Mouse (Mus musculus): Measurements from ENCODE around the gene Gfod1. TPM values are rescaled to one million over a fixed set of nuclear protein-coding genes. Genes with fewer than 3 reads are reported as not detected.
A peak's percentile ranks its signal among the peaks of the same experiment; 100 is the strongest.

Gfod1 gene
- total RNA-seq, 2 experiments from 2014 or later: 5.2 to 6.4 TPM

- peak in 1 of 2 experiments; percentile 19 for DNase-seq (ENCODE audit: low spot score in 2 of 2)
Measured at GRCm38 (mm10) chr13:43172036-43172713, 131.8 kb downstream of the Gfod1 start.

DNA sequence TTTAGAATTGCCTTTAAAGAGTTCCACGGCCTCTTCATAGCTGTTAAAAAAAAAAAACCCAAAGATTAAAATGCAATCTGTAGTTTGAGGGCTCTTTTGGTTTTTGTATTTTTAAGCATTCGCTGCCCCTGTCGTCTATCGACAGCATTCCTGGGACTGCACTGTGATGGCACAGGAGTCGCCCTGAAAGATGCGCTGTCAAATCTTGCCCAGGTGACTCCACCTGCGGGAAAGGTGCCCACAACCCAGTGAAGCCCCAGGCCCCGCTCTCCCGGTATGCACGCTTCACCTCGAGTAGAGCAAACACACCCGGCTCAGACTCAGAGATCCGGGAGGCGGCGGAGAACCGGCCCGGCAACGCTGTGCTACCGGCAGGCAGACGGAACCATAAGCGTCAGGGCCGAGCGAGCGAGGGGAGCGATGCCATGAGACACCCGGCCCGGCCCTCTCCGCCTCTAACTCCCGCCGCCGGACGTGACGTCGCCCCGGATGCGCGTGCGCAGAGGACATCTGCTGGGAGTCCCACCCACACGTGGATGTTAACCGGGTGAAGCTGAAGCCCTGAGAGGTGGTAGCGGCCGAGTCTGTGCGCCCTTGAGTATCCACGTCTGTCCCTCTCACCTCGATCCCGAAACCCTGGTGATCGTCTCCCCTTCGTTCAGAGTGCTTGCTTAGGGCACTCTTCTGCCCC, 132.8 kb downstream of the Gfod1 start, which contains the start of gene Tbc1d7:
Gene Tbc1d7 (minus strand): TSS at position 482 of the 691 bp plus-strand sequence.
- DNase-seq (ENCODE audit: low spot score in 2 of 2): peak; percentile 99 to 100

GRCm38 (mm10) chr13:43167721-43168120, 136.3 kb downstream of the Gfod1 start:
- no peak for DNase-seq (ENCODE audit: low spot score in 2 of 2)

GRCm38 (mm10) chr13:43159429-43159828, 144.5 kb downstream of the Gfod1 start:
- DNase-seq (ENCODE audit: low spot score in 2 of 2): no peak

DNA sequence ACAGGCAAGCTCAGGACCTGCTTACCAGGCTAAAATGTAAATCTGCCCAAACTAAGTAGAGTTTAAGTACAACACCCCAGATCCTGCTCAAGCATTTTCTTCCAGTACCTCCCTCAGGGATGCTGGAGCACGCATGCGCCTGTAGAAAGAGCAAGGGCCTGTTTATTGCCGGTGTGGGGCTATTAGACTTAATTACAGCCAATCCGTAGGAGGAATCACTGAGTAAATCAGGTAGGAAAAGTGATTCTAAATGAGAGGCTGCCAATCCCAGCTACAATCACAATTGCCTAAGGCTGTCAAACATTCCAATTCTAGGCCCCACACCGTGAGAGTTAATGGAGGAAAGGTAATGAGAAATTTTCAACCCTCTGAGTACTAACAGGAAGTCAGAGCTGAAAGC, 145.7 kb downstream of the Gfod1 start:
- DNase-seq (ENCODE audit: low spot score in 2 of 2): no peak

GRCm38 (mm10) chr13:43157370-43157769, 146.6 kb downstream of the Gfod1 start:
- DNase-seq (ENCODE audit: low spot score in 2 of 2): no peak

DNA sequence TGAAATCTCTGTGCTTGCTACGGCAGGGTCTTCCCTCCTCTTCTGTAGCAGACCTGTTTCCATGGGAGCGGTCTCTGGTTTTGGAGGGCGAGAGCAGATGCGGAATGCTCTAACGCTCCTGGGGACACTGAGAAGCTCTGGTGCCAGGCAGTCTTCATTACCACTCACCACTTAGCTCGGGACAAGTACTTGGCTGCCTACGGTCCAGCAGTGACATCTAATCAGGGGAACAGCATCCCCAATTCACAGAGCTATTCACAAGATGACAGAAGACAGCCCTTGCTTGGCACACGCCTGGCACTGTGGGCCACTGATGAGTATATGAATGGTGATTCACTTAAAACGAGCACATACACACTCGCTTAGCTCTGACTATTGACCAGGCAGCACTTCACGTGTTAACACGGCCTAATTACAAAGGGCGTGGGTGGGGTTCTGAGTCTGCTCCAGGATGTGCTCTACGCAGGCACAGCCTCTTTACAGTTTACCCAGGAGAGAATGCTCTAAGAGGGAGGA, 151.9 kb downstream of the Gfod1 start:
- DNase-seq (ENCODE audit: low spot score in 2 of 2): no peak

DNA sequence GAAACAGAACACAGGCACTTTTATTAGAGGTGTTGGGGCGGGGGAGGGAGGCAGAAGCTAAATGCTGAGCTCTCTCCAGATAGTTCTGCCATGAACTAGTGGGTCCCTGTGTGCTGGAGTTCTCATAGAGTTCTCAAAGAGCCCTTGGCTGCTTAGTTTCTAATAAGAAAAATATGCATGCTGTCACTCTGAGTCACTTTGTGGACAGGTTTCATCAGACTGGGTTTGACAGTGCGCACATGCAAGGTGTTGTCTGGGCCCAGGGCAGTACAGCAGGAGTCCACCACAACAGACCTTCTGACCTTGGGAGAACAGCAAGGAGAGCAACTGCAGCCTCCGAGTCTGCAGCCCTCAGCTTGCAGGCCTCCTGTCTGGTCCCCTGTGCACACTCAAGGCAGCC, 154.3 kb downstream of the Gfod1 start:
- no peak for DNase-seq (ENCODE audit: low spot score in 2 of 2)

DNA sequence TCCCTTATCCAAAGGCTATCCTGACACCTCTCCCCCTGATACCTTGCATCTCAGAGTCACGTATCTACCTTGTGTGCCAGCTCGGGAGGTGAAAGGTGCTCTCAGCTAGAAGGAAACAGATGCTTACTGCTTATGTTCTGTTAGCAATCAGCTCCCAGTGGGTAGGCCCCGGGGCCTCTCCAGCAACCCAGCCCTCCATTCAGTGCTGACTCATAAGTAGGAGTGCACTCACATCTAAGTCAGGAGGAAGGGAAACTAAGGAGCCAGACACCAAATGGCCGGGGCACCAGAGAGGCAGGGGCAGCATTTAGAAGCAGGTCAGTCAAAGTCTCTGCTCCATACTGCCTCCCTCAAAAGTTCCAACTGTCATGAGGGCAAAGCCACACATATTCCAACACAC, 155.3 kb downstream of the Gfod1 start:
- no peak for DNase-seq (ENCODE audit: low spot score in 2 of 2)

- no peak for DNase-seq (ENCODE audit: low spot score in 2 of 2)
Measured at GRCm38 (mm10) chr13:43146515-43147258, 157.3 kb downstream of the Gfod1 start.

Other genes starting within 250 kb of the Gfod1 start
- 10 to 100 TPM; 24.0 to 26.8 TPM for gene Tbc1d7, start 132.7 kb downstream of the Gfod1 start, total RNA-seq (2021)
- 10 to 100 TPM; 12.8 to 15.2 TPM for gene Sirt5, start 61.3 kb upstream of the Gfod1 start, total RNA-seq (2021)
- gene Nol7, start 94.2 kb upstream of the Gfod1 start, total RNA-seq (2021): 100 to 1,000 TPM; 142 to 149 TPM
- 10 to 100 TPM; 46.3 to 54.3 TPM for gene Ranbp9, start 177.1 kb upstream of the Gfod1 start, total RNA-seq (2021)